Mouse (Mus musculus) common myeloid progenitor, adult 5-6 weeks (primary cell): ENCODE data around the gene Fcmr. TPM values are rescaled to one million over a fixed set of nuclear protein-coding genes. Genes with fewer than 3 reads are reported as not detected.

Experiments used
- ATAC-seq: replicated peaks from 2 replicates; pipeline ENCODE4 v1.8.0; 2016; ENCODE audit warnings: low read depth, mild to moderate bottlenecking, moderate TSS enrichment, inconsistent platforms; ENCODE audit not compliant: poor library complexity, severe bottlenecking
- total RNA-seq: library from RNA; stranded (forward); fragments of 200-1000, 187-1606 nt; gene quantifications from 2 replicates; pipeline ENCODE4 v1.2.3, GENCODE M21; 2017

Gene Fcmr
- total RNA-seq, 1 experiment from 2014 or later, result not detected

DNA sequence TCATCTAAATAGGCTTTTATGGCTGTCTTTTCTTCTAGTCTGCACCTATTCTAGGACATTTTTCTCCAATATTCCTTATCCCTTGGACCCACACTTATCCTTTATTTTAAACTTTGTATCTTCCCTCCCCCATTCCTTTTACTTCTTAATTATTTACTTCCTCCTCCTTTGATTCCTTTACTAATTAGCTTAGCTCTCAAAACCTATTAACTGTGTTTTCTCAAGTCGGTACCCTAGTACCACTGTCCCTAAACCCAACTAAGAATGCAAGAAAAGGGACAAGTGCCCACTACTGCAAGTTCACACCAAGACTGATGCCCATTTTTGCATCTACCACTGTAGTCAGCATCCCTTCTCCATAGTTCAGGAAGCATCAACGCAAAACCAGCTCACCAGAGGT is 9.7 kb upstream of the Fcmr start:
- no peak for ATAC-seq

DNA sequence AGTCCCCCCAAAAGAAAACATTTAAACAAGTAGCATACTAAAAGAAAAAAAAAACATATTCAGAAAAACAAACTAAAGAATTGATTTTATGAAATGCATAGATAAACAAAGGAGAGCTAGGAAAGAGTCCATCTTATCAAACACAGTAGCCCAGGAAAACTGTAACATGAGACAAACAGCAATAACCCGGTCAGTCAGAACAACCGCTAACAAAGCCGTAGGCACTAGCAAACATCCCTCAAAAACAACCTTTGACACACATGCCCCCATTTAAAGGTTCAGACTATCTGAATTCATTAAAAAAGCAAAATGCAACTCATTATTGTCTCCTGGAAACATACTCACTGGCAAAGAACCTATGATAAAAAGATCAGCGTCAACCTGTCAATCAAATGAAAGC is 8.0 kb upstream of the Fcmr start:
- ATAC-seq, result no peak

DNA sequence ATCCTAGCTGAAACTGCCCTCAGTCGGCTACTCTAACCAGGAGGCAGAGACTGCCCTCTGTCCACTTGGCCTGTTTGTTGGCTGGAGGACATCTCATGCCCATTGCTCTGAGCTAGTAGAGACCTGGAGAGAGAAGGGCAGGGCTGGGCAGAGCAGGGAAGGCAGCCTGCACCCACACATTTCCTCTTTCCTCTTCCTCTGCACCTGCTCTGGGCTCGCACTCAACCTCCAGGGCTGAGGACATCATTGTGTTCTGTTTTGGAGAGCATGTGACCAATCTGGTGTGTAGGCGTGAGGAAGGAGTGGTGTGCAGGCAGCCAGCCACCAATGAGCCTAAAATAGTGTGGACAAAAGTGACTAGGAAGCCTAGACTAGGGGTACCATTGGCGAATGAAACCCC is 1.2 kb upstream of the Fcmr start:
- ATAC-seq, result peak; percentile 77

GRCm38 (mm10) chr1:130864741-130865140 is 728 bp upstream of the Fcmr start:
- ATAC-seq, result no peak

DNA sequence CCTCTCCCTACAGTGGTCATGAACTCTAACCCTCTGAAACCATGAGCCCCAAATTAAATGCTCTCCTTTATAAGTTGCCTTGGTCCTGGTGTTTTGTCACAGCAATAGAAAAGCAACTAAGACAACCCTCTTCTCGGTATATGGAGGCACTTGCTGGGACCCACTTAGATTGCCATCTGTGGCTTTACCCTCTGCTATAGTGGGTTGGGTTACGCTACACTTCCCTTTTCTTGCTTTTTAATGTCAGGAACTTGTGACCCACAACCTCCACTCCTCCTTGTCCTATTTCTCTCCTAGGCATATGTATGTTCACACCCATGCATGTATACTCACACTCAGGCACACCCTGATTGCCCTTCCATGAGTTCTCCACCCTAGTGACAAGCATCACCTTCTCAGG is 7.4 kb downstream of the Fcmr start:
- peak; percentile 82 for ATAC-seq

GRCm38 (mm10) chr1:130875139-130875538 is 9.7 kb downstream of the Fcmr start:
- ATAC-seq, result peak; percentile 39; the same call in 1 of the 2 replicates

DNA sequence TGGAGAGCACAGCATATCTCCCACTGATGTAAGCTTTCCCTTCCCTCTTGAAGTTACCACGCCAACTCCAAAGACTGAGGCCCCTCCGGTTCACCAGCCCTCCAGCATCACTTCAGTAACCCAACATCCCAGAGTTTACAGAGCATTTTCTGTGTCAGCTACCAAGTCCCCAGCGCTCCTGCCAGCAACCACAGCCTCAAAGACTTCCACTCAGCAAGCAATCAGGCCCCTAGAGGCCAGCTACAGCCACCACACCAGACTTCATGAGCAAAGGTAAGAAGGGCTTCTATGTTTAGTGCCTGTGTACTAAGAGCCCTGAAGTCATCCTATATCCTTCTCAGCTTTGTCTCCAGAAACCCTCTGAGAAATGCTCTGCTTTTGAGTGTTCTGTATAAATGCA is 10.4 kb downstream of the Fcmr start:
- no peak for ATAC-seq

DNA sequence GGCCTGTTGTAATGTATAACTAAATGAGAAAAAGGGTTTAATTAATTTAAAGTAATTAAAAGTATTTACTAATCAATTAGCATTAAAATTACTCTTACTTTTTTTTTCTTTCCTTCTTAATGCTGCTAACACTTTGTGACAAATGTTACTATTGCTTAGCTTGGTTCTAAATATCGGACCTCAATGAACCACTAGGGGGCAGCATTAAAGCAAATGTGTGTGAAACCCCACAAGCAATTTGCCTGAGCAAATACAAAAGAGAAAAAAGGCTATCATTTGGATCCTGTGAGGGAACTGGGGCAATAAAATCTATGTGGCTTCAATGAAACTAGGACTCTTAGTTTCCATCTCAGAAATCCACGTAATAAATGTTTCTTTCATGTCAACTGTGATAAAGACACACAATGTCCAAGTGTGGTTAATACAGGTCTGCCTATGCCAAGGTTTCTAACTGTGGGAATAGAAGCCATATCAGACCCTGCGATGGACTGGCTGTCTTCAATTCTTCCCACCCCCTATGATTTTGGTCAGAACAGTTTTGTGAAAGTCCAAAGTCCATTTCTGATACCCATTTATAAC is 11.6 kb downstream of the Fcmr start:
- ATAC-seq, result 0 out of 2 replicates have a peak, but pooled peaks have one; percentile 22

DNA sequence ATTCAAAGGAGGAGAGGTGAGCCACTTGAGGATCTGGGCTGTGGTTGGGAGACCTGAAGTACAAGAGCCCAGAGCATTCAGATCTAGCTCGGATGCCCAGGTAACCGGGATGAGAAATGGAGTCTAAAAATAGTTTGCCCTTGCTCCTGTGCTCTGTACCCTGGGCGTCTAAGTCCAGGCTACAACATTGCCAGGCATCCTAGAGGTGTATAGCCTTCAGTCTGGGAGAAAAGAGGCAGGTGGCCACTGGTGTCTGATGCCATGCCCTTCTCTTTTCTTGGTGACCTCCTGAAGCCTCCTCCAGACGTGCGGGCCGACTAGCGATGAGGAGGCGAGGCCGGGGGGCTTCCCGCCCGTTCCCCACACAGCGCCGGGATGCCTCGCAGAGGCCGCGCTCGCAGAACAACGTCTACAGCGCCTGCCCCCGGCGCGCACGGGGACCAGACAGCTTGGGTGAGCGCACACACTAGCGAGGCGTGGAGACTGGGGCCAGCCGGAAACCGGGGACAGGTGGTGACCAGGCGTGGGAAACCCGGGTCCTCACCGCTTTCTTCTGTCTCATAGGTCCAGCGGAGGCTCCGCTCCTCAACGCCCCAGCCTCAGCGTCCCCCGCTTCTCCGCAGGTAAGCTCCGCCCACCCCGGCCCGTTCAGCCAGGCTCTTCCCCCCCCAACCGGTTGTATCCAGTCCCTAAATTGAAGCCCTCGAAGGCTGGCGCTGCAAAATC is 12.6 kb downstream of the Fcmr start:
- peak; percentile 49 for ATAC-seq

DNA sequence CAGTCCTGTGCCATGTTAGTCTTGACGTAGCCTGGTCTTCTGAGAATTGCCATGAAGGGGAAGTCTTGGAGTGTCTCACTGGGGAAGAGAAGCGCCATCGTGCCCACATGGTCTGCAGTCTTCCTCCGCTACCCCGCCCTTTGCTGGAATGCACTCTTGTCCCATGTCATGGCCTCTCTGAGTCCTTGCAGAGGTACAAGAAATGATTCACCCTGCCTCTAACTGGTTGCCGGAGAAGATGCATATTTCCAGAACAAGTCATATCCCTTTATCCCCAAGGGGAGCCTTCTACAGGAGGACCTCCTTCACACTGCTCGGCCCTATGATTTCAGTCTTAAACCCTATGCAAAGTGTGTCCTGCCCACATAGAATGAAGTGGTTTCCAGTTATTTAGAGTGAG is 14.5 kb downstream of the Fcmr start:
- ATAC-seq, result no peak

DNA sequence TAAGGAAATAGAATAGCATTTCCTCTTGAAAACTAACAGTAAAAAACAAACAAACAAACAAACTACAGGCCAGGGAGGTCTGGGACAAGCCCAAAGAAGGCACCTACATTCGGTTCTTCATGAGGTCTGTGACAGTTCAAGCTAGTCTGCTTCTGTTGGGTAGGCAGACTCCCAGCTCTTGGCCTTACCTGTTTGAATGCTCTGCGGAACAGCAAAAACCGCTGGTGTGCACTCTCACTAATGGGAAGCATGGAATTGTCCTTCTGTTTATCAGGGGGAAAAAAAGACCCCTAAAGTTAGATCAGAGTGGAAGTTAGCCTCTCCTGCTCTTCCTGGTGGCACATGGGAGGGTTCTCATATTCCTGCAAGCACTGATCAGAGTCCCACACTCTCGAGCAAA is 17.7 kb downstream of the Fcmr start:
- no peak for ATAC-seq

DNA sequence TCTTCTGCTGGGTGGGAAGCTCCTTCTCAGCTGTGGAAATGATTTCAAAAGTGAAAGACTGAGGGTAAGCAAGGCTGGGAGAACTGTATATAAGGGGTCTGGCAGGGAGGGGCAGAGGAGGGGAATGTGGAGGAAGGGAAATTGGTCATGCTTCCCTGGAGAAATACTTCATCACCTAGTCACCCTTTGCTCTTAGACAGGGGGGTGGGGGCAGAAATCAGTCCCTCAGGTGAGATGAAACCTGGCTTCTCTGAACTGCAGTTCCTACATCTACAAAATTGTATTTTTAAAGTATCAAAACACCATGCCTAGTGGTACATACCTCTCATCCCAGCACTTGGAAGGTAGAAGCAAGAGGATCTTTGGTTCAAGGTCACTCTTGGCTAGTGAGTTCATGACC is 21.9 kb downstream of the Fcmr start, which contains the start of gene Il24:
TSS of gene Il24 (minus strand) at position 101 of the 400 bp plus-strand sequence.
- no peak for ATAC-seq

GRCm38 (mm10) chr1:130892446-130892845 is 27.0 kb downstream of the Fcmr start:
- no peak for ATAC-seq

- no peak for ATAC-seq
These were observed 28.0 kb downstream of the Fcmr start for GRCm38 (mm10) chr1:130893329-130894040.

DNA sequence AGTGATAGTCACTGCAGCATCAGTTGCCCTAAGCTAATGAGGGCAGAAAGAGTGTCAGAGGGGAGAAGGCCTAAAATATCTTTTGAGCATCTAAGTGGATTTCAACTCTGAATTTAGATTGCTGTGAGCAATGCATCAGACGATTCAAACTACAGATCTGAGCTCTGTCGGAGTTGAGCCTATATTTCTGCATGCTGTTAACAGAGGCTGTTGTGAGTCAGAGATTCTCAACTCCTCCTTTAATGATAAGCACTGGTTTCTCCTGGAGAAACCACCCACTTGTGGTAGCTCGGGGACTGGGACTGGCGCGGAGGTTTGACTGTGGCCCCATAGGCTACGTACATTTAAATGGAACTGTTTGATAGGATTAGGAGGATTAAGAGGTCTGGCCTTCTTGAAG is 29.0 kb downstream of the Fcmr start:
- no peak for ATAC-seq

- ATAC-seq, result no peak
These were observed 37.0 kb downstream of the Fcmr start for GRCm38 (mm10) chr1:130902505-130902904.

DNA sequence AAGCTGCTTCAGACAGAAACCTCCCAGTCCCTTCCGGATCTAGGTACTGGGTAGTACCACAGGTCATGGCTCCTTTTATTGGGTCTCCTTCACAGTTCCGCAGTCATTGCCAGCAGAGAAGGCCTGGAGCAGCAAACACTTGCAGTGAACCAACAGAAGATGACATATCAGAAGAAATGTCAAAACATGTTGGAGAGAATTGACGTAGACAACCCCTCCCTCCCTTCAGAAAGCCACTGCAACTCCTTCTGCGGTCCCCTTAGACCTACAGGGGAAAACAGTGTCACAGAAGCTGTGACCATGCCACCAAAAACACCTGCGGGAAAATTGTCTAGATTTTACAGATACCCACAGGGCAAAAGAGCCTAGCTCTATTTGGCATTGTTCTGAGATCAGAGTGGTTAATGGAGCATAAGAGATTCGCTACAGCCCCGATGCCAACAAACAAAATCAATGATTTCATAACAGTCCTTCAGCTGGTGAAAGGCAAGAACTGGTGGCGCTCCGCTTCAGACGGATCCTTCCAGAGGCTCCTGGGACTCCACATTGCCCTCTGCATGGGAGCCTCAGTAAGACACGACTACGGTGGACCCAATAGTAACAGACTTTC is 46.0 kb downstream of the Fcmr start, which contains the start of gene Il20:
TSS of gene Il20 (minus strand) at position 51 of the 610 bp plus-strand sequence.
- no peak for ATAC-seq

DNA sequence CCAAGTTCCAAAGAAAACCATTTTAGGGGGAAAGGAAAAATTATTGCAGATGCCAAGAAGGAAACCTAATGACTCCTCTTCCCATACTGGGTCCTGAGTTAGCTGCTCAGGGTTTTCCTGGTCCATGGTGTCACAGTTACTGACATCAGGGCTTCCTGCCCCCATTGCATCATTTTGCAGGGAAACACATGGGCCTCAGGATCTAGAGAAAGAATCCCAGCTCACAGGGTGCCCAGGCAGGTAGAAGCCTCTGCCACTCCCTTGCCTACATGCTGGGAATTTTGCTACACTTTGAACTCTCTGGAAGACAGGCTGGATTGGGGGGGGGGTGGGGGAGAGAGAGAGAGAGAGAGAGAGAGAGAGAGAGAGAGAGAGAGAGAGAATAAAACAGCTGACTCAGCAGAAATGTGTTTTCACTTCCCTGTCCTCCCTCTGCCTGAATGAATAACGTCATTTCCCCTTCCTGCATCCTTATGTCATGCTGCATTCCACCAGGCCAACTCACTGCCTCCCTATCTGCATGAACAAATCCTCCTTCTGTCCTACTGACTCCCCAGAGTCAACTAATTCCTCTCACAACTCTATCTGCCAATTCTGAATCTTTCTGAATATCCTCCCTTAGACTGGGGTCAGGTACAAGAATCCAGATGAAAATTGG is 53.0 kb downstream of the Fcmr start:
- ATAC-seq, result peak; percentile 39; the same call in 1 of the 2 replicates

- ATAC-seq, result peak; percentile 54; the same call in 1 of the 2 replicates
These were observed 61.0 kb downstream of the Fcmr start for GRCm38 (mm10) chr1:130926484-130926883.
